Mouse (Mus musculus): ENCODE data around the gene Kcnip4. TPM values are rescaled to one million over a fixed set of nuclear protein-coding genes. Genes with fewer than 3 reads are reported as not detected.

Gene Kcnip4
- 10 to 100 TPM; 22.8 to 25.2 TPM for total RNA-seq (2021)

DNA sequence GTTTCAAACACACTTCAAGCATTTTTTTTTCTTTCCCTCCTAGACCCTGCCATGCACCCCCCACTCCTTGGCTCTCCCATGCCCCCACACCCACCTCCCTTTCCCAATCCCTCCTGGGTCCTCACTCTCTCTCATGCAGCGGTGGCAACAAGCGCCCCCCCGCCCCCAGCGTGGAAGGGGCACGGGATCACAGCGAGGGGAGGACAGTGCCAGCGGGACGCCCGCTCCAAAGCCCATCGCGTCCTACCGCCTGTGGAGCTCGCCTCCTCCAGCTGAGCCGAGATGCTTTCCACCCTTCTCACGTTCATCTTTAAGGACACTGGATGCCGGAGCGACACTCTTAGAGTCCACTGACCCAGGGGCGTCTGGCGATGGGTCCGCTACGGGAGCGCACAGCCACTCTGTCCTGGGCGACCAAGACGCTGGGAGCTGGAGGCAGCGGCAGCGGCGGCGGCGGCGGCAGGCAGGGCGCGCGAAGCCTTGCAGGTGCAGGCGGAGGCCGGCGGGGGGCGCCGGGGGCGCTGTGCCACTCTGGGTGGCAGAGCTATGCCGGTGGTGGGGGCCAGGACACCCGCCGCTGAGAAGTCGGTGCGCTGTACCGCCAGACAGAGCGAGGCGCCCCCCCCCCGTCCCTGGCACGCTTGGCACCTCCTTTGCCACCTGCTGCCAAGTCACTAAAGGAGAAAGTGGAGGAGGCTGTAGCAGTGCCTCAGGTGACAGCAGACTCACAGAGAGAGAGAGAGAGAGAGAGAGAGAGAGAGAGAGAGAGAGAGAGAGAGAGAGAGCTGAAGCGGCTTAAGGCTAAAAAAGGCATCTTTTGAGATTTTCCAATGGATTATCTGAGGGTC lies at the start of gene Kcnip4:
Gene Kcnip4, minus strand, starts transcription at position 514 of the 848 bp plus-strand sequence.
- DNase-seq: peak; percentile 74
- intact Hi-C loops (cut with DNase I): loop anchor here (10.0 kb wide), 2 partner anchors 150 to 430 kb away; no protein-coding TSS in a partner anchor

DNA sequence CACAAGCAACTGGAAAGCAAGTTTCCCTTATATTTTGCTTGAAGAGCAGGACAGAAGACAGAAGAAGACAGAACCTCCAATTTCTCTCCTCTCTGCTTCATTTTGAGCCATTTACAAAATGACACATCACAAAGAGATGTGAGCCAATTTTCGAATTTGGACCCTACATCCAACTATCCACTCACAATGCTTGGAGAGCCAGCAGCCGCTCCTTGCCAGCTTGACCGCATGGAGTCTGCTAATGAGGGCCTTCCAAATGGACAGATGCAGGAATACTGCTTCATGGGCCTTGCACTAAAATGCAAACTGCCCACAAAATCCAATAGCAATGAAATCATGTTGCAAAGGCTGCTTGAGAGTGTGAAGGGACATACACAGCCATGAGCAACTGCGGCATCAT lies 47.2 kb upstream of the Kcnip4 start:
- intact Hi-C loops (cut with DNase I): no loop called here
- peak; percentile 21 for DNase-seq

DNA sequence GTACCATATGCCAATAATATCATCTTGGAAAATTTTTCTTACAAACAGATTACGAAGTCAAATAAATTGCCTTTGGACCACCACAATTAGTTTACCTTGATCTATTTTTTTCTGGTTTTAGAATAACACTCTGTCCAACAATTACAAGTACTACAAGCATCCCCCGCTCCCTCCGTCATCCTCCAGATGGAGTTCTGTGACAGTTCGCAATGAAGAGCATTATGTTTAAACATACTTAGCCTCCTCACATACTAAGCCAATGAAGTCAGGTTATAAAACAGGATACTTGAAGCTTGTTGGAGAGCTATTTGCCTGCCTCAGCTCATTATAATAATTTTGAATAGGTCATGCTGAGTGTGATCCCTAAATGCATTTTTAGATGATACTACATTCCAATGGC lies 39.0 kb upstream of the Kcnip4 start:
- no peak for DNase-seq
- intact Hi-C loops (cut with DNase I): no loop called here

DNA sequence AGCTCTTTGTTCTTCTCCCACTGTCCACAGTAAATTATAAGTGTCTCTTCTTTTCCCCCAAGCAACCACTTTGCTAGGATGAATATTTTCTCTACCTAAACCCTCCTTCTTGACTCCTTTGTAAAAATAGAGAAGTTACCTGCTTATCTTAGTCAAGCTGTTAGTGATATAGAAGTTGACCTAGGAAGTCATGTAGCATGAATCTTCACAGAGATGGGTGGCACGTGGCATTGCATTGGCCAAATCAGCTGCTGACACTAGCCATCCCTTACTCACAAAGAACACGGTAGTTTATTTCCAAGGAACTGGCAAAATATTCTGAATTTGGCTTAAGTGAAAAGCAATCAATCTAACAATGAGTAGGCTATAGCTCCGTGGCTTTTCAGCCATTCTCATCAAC lies 32.7 kb upstream of the Kcnip4 start:
- intact Hi-C loops (cut with DNase I): no loop called here
- DNase-seq: no peak

DNA sequence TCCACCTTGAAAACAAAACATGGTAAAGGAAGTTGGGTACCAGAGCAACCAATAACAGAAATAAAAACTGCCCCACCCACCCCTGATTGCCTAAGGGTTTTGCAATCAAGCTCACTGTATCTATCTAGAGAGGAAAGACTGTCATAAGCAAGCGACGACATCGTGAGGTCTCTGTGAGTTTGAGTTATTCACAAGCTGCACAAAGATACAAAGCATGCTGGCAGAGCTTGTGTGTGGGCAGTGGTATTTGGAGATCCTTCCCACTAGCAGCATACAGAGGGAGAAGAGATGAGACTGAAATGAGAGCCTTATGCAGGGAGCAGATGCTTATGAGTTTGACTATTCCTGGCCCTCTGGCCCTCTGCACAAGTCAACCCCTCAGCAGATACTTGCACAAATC lies 23.2 kb upstream of the Kcnip4 start:
- intact Hi-C loops (cut with DNase I): no loop called here
- no peak for DNase-seq

DNA sequence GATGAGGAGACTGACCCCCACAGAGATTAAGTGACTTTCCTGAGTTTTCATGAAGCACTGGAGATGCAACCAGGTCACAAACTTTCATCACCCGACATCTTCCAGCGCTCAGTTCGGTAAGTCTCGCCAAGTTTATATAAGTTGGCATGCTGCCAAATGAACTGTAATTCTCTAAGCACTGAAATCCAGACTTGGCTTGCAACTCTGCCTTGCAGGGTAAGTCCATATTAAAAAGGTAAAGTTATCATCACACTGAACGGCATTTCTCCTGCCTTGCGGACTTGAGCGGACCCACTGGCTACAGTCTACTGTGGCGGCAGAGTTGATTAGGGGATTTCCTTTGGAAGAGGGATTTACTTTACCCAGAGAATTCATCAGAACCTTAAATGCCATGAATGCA lies 4.7 kb upstream of the Kcnip4 start:
- intact Hi-C loops (cut with DNase I): loop anchor here (10.0 kb wide), 2 partner anchors 155 to 425 kb away; no protein-coding TSS in a partner anchor
- no peak for DNase-seq

- intact Hi-C loops (cut with DNase I): loop anchor here (10.0 kb wide), 2 partner anchors 150 to 430 kb away; no protein-coding TSS in a partner anchor
- DNase-seq: peak; percentile 44
Observed at GRCm38 (mm10) chr5:49525242-49525612, 520 bp upstream of the Kcnip4 start.

DNA sequence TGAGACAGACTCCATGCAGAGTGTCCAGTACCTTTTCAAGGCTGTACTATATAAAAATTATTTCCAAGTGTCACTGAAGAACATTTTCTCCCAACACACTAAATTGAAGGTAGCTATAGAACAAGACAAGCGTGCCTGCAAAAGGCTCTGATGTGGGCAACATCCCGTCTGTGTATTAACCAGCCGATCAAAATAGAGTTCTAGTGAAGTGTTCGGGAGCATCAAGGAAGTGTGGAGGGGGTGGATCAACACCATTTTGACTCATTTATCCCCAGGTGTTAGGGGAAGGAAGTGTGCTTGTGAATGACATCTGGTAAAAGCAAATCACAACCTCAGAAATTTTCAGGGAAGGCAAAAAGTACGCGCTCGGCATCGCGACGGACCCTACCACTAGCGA lies 712 bp downstream of the Kcnip4 start:
- DNase-seq: no peak
- intact Hi-C loops (cut with DNase I): loop anchor here (10.0 kb wide), 2 partner anchors 149 to 431 kb away; no protein-coding TSS in a partner anchor

DNA sequence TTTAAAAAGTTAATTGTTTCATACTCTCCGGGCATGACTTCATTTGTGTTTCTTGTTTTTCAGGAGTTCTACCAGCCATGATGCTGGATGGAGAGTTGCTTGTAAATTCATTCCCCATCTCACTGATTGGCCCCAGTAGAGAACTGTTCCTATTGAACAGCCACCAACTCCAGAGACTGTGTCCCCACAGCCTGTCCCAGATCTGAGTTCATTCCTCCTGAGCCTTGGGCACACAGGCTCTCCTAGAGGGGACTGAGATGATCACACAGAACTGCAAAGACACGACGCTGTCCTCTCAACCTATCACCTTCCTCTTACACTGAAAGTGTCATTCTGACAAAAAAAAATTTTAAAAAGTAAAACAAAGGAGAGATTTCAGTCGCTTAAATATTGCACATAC lies 1.7 kb downstream of the Kcnip4 start:
- intact Hi-C loops (cut with DNase I): loop anchor here (10.0 kb wide), 2 partner anchors 148 to 432 kb away; no protein-coding TSS in a partner anchor
- DNase-seq: no peak

DNA sequence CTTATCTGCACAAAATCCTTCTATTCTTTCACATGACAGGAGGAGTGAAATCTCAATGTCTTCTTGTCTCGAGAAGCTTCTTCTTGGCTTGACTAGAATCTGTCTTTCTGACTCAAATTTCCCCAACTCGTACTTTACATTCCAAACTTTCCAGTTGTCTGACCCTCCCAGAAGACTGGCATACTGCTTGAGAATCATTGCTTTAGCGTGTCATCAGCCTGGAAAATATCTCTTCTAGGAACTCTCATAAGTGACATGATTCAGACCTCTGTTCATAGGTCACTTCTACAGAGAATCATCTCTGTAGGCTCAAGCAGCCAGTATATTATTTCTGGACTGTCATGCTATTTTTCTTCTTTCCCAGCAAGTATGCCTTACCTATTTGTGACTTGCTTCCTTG lies 26.0 kb downstream of the Kcnip4 start:
- DNase-seq: no peak
- intact Hi-C loops (cut with DNase I): no loop called here

- DNase-seq: no peak
- intact Hi-C loops (cut with DNase I): no loop called here
Observed at GRCm38 (mm10) chr5:49487270-49487669, 37.4 kb downstream of the Kcnip4 start.

- no peak for DNase-seq
- intact Hi-C loops (cut with DNase I): no loop called here
Observed at GRCm38 (mm10) chr5:49470738-49471137, 54.0 kb downstream of the Kcnip4 start.

DNA sequence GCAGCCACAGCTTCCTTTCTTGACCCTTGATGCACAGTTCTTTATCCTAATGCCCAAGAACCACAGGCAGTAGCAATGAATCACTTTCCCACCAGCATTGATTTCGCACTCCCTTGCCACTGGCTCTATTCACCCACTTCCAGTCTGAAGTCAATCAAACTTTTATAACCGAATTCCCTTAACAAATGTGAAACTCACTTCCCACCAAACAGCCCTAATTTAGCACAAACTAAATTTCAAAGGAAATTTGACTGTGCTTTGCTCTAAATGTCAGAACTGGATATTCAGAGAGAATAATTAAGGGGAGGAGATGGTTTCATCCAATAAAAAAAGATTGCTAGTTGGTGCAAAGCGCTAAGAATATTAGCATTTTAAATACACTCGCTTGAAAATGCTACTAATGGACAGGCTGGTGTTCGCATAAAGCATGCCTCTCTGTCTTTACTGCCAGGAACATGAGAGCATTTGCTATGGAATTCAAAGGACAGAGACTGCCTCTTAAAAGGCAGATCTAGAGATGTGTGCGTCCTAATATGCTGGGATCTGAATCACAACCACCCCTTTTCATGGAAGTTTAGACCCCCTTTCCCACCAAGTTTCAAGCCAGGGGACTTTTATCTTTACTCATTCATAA lies 63.9 kb downstream of the Kcnip4 start:
- intact Hi-C loops (cut with DNase I): no loop called here
- DNase-seq: no peak

DNA sequence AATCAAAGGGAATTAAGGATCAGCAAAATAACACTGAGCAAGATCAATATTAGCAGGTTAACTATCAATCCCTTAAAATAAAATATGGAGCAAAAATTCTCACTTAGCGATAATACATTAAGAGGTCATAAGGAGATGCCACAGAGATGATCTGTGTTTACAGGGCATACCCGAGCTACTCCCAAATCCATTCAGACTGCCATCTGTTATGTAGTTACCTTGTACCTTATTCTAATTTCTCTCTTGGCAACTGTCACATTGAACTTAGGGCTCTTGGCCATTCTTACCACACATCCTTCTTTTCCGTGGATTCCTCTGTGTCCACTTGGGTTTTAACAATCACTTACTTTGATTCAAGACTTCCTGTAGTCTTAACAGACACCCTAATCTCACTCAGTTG lies 71.6 kb downstream of the Kcnip4 start:
- no peak for DNase-seq
- intact Hi-C loops (cut with DNase I): no loop called here

DNA sequence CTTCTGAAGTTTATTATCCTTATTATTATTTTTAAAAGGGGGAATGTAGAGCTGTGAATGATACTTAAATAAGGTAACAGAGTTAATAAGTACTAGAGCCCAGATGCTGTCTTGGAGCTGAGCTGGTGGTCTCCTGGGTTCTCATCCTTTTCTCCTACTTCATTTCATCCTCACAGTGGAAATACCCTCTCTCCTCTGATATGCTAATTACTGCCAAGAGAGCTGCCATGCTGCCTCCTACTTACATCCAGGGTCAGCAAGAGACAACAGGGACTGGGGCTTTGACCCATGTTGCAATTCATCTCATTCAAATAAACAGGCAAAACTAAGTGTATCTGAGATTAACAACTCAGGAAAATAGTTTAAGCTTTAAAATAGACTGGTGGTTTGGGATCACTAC lies 73.4 kb downstream of the Kcnip4 start:
- intact Hi-C loops (cut with DNase I): no loop called here
- DNase-seq: no peak

DNA sequence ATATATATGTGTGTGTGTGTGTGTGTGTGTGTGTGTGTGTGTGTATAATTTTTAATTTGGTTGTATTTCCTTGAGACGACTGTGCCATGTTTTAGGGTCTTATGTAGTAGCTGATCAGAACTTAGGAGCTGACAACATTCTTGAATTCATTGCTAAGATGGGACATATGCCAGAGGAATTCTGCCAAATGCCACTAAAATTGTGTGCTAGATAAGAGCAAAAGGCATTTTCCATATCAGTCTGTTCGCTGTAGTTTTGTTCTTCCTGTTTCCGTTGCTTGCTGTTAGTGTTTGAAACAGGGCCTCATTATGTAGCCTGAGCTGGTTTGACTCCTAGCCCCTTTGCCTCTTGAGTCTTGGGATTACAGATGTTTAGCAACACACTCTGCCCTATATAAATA lies 73.8 kb downstream of the Kcnip4 start:
- intact Hi-C loops (cut with DNase I): no loop called here
- no peak for DNase-seq

DNA sequence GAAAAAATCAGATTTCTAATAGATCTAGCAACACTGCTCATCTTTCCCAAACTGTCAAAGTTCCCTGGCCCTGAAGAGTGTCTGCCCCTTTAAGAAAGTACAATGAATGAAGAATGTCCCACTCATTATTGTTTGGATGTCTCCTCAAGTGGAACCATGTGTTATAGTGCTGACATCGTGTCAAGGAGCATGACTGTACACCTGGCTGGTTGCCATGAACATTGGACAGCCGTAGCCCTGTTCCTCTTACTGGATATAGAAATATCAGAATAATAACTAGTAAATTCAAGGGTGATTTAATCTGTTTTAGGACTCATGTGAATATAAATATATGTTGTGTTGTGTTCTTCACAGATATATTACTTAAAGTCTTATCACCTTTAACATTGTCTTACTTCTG lies 87.5 kb downstream of the Kcnip4 start:
- peak; percentile 4 for DNase-seq
- intact Hi-C loops (cut with DNase I): no loop called here

DNA sequence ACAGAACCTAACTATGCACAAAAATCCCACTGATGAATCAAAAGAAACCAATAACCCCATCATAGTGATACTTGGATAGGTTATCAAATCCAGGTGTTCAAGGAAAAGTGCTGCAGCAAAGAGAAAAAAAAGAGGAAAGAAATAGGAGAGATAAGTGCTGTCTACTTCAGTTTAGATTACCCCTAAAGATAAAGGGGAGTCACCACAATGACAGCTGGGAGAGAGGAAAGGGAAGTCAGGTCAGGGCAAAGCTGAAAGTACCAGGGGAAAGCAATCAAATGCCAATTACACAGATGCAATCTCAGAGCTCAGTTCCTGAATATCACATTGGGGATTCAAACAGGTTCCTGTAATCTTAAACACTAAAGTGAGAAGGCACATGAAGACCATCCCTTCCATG lies 97.0 kb downstream of the Kcnip4 start:
- no peak for DNase-seq
- intact Hi-C loops (cut with DNase I): no loop called here

DNA sequence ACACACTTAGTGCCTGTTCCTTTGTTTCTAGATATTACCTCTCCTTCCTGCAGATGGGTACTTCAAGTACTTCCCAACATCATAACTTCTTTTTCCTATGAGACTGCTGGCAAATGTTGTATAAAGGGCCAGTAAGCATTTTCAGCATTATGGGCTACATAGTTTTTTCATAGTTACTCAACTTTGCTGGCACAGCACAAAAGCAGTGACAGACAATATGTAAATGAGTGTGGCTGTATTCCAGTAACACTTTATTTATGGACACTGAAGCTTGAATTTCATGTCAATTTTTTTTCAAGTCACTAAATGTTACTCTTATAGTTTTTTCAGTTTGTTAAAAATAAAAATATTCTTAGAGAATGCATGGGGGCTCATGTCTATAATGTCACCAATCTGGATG lies 105.0 kb downstream of the Kcnip4 start:
- intact Hi-C loops (cut with DNase I): no loop called here
- no peak for DNase-seq

GRCm38 (mm10) chr5:49408351-49408750 lies 116.4 kb downstream of the Kcnip4 start:
- intact Hi-C loops (cut with DNase I): no loop called here
- DNase-seq: no peak

- intact Hi-C loops (cut with DNase I): loop anchor here (2.0 to 10.0 kb wide), 2 partner anchors 154 to 590 kb away; partner anchors contain the start of gene Kcnip4
- DNase-seq: no peak
Observed at GRCm38 (mm10) chr5:49370543-49371076, 154.1 kb downstream of the Kcnip4 start.

Measured in left cerebral cortex, postnatal 4 days (tissue).